Mouse (Mus musculus) stomach, embryonic 15.5 days (tissue): ENCODE data around the gene Uhrf1bp1l. TPM values are rescaled to one million over a fixed set of nuclear protein-coding genes. Genes with fewer than 3 reads are reported as not detected.
"Not testable (repeated sequence)": the region's sequence is repeated elsewhere in the genome, so short reads cannot be mapped to it uniquely, and the experiment has no call there.

Source experiments
- ATAC-seq: fragments of 200-750 bp; cut with Nextera tagmentation; 2 replicates; pipeline ENCODE4 v1.8.0; 2017; ENCODE audit warnings: low read depth, moderate number of reproducible peaks, moderate TSS enrichment; ENCODE audit not compliant: insufficient read depth, low FRiP score
- H3K27ac ChIP-seq: fragments of 300-500 bp; sonication (generic); 2 replicates; pipeline ENCODE4 v1.5.1; 2015; ENCODE audit warnings: mild to moderate bottlenecking, inconsistent platforms
- H3K27me3 ChIP-seq: fragments of 300-500 bp; sonication (generic); replicated peaks from 2 replicates; pipeline ENCODE4 v1.6.1; 2015; ENCODE audit warnings: inconsistent platforms
- H3K36me3 ChIP-seq: fragments of 300-500 bp; sonication (generic); 2 replicates; pipeline ENCODE4 v1.6.1; 2015; ENCODE audit warnings: inconsistent platforms
- H3K4me1 ChIP-seq: fragments of 300-500 bp; sonication (generic); 2 replicates; pipeline ENCODE4 v1.6.1; 2015; ENCODE audit warnings: inconsistent platforms
- H3K4me2 ChIP-seq: fragments of 300-500 bp; sonication (generic); 2 replicates; pipeline ENCODE4 v1.6.1; 2015; ENCODE audit warnings: mild to moderate bottlenecking, inconsistent platforms
- H3K4me3 ChIP-seq: fragments of 300-500 bp; sonication (generic); replicated peaks from 2 replicates; pipeline ENCODE4 v1.5.1; 2015; ENCODE audit warnings: inconsistent platforms
- H3K9ac ChIP-seq: fragments of 300-500 bp; sonication (generic); 2 replicates; pipeline ENCODE4 v1.6.1; 2015; ENCODE audit warnings: inconsistent platforms
- H3K9me3 ChIP-seq: fragments of 300-500 bp; sonication (generic); 2 replicates; pipeline ENCODE4 v1.6.1; 2016; ENCODE audit warnings: inconsistent platforms
- WGBS: fragments of 180-500 bp; shearing (Covaris S2); methylation state at CpG from one replicate; pipeline ENCODE4 v1.1.7; 2015; 5-methylcytosine and 5-hydroxymethylcytosine counted together
- polyA plus RNA-seq: library from polyadenylated mRNA; unstranded; fragments of >200 nt; fragmentation: Nextera tagmentation; extraction: Ambion mirVana; gene quantifications from 2 replicates; pipeline ENCODE4 v1.2.1, GENCODE M21; 2015

Gene Uhrf1bp1l
- 19.9 and 20.7 TPM in 2 replicates for polyA plus RNA-seq

- peak within 1 kb of the TSS; percentile 66 for H3K4me2 ChIP-seq
- H3K9me3 ChIP-seq = no peaks in the 10 kb centered on the region
- H3K27ac ChIP-seq = peak within 1 kb of the TSS; percentile 85
- no peaks in the 10 kb centered on the region for H3K27me3 ChIP-seq
- H3K4me1 ChIP-seq = 0 out of 2 replicates have a peak, but pooled peaks cover 4% of the 10 kb centered on the region
- no peaks in the 10 kb centered on the region for H3K36me3 ChIP-seq
- ATAC-seq = peak; percentile 94
- peak within 1 kb of the TSS; percentile 64 for H3K4me3 ChIP-seq
- under 1% methylated on average over 82 of the region's 85 CpGs for WGBS
- peak within 1 kb of the TSS; percentile 67 for H3K9ac ChIP-seq
Observed at GRCm38 (mm10) chr10:89744871-89745665, at the start of gene Uhrf1bp1l. Gene Uhrf1bp1l, plus strand, starts transcription at chr10:89744991.

DNA sequence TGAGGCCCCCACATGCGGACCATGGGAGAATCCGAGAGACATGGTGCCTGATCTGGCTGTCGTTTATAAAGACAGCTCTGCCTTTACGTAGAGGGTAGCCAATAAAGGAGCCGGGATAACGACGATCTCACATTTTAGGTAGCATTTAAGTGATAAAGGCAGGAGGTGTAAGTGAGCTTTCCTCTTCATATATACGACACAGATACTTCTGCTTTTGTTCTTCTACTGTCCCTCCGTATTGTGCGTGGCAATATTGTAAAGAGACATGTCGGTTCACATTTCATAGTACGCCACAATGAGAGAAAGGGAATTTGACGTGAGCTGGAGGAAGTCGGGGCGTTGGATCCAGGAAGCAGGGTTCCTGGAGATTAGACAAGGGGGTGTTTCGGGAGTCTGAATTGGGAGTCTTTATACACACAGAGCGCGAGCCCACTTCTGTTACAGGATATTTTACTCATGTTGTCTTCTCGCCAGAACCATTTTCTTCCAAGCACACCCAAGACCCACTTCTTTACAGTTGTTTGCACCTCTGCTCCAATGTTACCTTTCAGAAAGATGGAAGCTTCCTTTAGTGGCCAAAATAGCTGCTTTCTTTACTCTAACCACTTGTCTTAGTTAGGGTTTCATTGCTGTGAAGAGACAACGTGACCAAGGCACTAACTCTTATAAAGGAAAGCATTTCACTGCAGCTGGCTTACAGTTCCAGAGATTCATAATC lies 49.4 kb upstream of the Uhrf1bp1l start:
- H3K9me3 ChIP-seq = no peaks in the 10 kb centered on the region
- H3K4me3 ChIP-seq = no peak overlapping the region
- H3K27me3 ChIP-seq = no peaks in the 10 kb centered on the region
- no peak overlapping the region for H3K4me2 ChIP-seq
- H3K9ac ChIP-seq = no peak overlapping the region
- 79% methylated on average over 20 of the region's 20 CpGs for WGBS
- H3K36me3 ChIP-seq = no peaks in the 10 kb centered on the region
- H3K27ac ChIP-seq = no peak overlapping the region
- no peaks in the 10 kb centered on the region for H3K4me1 ChIP-seq
- ATAC-seq = no peak

DNA sequence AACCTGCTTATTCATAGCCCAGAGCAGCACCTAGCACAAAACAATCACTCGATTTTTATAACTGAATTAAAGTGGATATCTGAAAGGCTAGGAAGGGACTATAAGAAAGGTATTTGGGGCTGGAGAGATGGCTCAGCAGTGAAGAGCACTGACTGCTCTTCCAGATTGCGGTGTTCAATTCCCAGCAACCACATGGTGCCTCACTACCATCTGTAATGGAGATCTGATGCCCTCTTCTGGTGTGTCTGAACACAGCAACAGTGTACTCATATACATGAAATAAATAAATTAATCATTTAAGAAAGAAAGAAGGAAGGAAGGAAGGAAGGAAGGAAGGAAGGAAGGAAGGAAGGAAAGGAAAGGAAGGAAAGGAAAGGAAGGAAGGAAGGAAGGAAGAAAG lies 48.5 kb upstream of the Uhrf1bp1l start:
- 74% methylated on average over 2 of the region's 2 CpGs for WGBS
- H3K27me3 ChIP-seq, H3K4me2 ChIP-seq, H3K4me3 ChIP-seq, H3K9me3 ChIP-seq, H3K4me1 ChIP-seq, ATAC-seq, H3K9ac ChIP-seq, H3K36me3 ChIP-seq, H3K27ac ChIP-seq: not testable (repeated sequence)

DNA sequence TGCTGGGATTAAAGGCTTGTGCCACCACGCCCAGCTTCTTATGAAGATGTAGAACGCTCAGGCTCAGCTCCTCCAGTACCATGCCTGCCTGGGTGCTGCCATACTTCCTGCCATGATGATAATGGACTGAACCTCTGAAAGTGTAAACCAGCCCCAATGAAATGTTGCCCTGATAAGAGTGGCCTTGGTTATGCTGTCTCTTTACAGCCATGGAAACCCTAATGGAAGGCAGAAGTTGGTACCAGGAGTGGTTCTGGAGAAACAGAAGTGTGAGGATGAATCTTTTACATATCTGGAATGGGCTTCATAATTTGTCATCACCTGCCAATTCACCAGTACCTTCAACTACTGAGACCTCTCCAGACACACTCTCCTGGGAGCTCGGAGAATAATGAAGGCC lies 46.8 kb upstream of the Uhrf1bp1l start:
- ATAC-seq = no peak
- H3K27ac ChIP-seq = no peak overlapping the region
- no peak overlapping the region for H3K9ac ChIP-seq
- H3K9me3 ChIP-seq = no peaks in the 10 kb centered on the region
- H3K27me3 ChIP-seq = no peaks in the 10 kb centered on the region
- no peak overlapping the region for H3K4me2 ChIP-seq
- 89% methylated on average over 3 of the region's 3 CpGs for WGBS
- no peak overlapping the region for H3K4me3 ChIP-seq
- H3K4me1 ChIP-seq = no peaks in the 10 kb centered on the region
- no peaks in the 10 kb centered on the region for H3K36me3 ChIP-seq

DNA sequence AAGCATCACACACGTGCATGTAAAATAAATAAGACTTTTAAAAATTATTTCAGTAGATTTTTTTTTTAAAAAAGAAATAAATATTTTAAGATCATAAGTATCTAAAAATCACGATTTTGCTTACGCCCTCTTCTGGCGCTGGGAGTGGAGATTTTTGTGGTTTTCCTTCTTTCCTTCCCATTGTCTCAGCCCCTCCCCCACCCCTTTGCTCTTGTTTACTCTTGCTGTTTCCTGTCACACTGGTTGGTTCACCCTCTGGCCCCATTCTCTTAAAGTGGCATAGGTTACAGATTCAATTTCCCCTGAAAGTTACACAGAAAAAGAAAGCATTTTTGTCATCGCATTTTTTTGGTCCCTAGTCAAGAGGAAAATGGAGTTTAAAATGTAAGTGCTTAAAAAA lies 41.7 kb upstream of the Uhrf1bp1l start:
- Histone ChIP-seq H3K4me2 (no peak overlapping the region), H3K27ac (no peak overlapping the region), H3K36me3 (no peaks in the 10 kb centered on the region), H3K9me3 (no peaks in the 10 kb centered on the region), H3K9ac (no peak overlapping the region), H3K4me3 (no peak overlapping the region), H3K27me3 (no peaks in the 10 kb centered on the region), H3K4me1 (no peaks in the 10 kb centered on the region)
- ATAC-seq = no peak
- 34% methylated on average over 5 of the region's 5 CpGs for WGBS

DNA sequence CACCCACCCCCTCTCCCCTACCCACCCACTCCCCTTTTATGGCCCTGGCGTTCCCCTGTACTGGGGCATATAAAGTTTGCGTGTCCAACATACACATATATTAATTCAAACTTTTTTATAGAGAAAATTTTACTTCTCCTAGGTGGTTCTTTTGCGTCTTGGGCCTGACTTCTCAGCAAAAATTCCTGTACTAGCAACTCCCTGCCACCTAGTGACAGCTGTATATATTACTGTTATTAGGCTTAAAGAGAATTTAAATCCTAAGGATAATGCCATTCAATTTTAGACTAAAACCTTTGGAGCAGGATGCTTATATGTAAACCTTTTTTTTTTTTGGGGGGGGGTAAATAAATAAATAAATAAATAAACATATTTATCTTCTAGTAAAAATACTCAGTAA lies 37.4 kb upstream of the Uhrf1bp1l start:
- WGBS = 77% methylated on average over 3 of the region's 3 CpGs
- Histone ChIP-seq H3K4me1 (no peaks in the 10 kb centered on the region; the same call in 1 of the 2 replicates), H3K9ac (no peak overlapping the region)

DNA sequence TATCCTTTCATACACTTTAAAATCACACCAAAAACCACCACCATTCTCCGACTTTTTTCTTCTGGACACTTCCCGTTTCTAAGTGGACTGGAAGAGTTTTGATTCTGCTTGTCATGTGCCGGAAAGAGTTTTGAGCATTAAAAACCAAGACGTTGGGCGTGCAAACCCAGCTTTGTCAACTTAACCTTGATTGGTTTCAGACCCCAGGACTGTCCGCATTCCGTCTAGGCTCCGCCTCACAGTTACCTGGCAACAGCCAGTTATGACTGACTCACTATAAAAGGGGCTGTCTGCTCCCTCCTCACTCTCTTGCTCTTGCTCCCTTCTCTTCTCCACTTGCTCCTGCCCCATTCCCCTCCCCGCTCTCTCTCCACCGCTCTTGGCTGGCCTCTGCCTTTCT lies 36.1 kb upstream of the Uhrf1bp1l start:
- H3K27ac ChIP-seq = no peak overlapping the region
- no peak overlapping the region for H3K9ac ChIP-seq
- H3K9me3 ChIP-seq = no peaks in the 10 kb centered on the region
- no peaks in the 10 kb centered on the region for H3K27me3 ChIP-seq
- peak overlapping the region; percentile 32 for H3K4me2 ChIP-seq
- peaks cover 6% of the 10 kb centered on the region; the same call in 1 of the 2 replicates for H3K36me3 ChIP-seq
- peak overlapping the region; percentile 17; the same call in 1 of the 2 replicates for H3K4me3 ChIP-seq
- H3K4me1 ChIP-seq = no peaks in the 10 kb centered on the region; the same call in 1 of the 2 replicates
- WGBS = 37% methylated on average over 10 of the region's 10 CpGs
- peak; percentile 75 for ATAC-seq

More for the DNA sequence above, 37.4 kb upstream of the Uhrf1bp1l start:
- no peak overlapping the region for H3K4me2 ChIP-seq
- peaks cover under 1% of the 10 kb centered on the region; the same call in 1 of the 2 replicates for H3K36me3 ChIP-seq
- no peaks in the 10 kb centered on the region for H3K9me3 ChIP-seq
- H3K27ac ChIP-seq = no peak overlapping the region
- ATAC-seq = no peak
- H3K4me3 ChIP-seq = no peak overlapping the region
- no peaks in the 10 kb centered on the region for H3K27me3 ChIP-seq

GRCm38 (mm10) chr10:89714910-89715309 lies 29.9 kb upstream of the Uhrf1bp1l start:
- H3K4me3 ChIP-seq = no peak overlapping the region
- H3K4me1 ChIP-seq = no peaks in the 10 kb centered on the region
- no peak overlapping the region for H3K4me2 ChIP-seq
- no peaks in the 10 kb centered on the region for H3K27me3 ChIP-seq
- WGBS = 74% methylated on average over 10 of the region's 10 CpGs
- H3K36me3 ChIP-seq = peaks cover 10% of the 10 kb centered on the region; the same call in 1 of the 2 replicates
- no peak overlapping the region for H3K9ac ChIP-seq
- ATAC-seq = no peak
- H3K9me3 ChIP-seq = no peaks in the 10 kb centered on the region
- no peak overlapping the region for H3K27ac ChIP-seq

GRCm38 (mm10) chr10:89720252-89720651 lies 24.5 kb upstream of the Uhrf1bp1l start:
- H3K9me3 ChIP-seq = no peaks in the 10 kb centered on the region
- no peak overlapping the region for H3K4me3 ChIP-seq
- ATAC-seq = no peak
- H3K27ac ChIP-seq = no peak overlapping the region
- no peaks in the 10 kb centered on the region for H3K27me3 ChIP-seq
- H3K36me3 ChIP-seq = peaks cover 8% of the 10 kb centered on the region
- no peaks in the 10 kb centered on the region for H3K4me1 ChIP-seq
- no peak overlapping the region for H3K4me2 ChIP-seq
- no peak overlapping the region for H3K9ac ChIP-seq

- ATAC-seq = no peak
- Histone ChIP-seq H3K9me3 (no peaks in the 10 kb centered on the region), H3K4me2 (no peak overlapping the region), H3K9ac (no peak overlapping the region), H3K27me3 (no peaks in the 10 kb centered on the region), H3K4me1 (no peaks in the 10 kb centered on the region), H3K36me3 (peaks cover 8% of the 10 kb centered on the region), H3K27ac (no peak overlapping the region), H3K4me3 (no peak overlapping the region)
- 84% methylated on average over 3 of the region's 3 CpGs for WGBS
Observed at GRCm38 (mm10) chr10:89720796-89721195, 24.0 kb upstream of the Uhrf1bp1l start.

GRCm38 (mm10) chr10:89722247-89723195 lies 22.3 kb upstream of the Uhrf1bp1l start:
- H3K27ac ChIP-seq = no peak overlapping the region
- H3K9me3 ChIP-seq = no peaks in the 10 kb centered on the region
- H3K9ac ChIP-seq = no peak overlapping the region
- no peak overlapping the region for H3K4me3 ChIP-seq
- ATAC-seq = no peak
- peaks cover 8% of the 10 kb centered on the region for H3K36me3 ChIP-seq
- WGBS = 87% methylated on average over 14 of the region's 14 CpGs
- H3K4me1 ChIP-seq = no peaks in the 10 kb centered on the region
- H3K4me2 ChIP-seq = no peak overlapping the region
- no peaks in the 10 kb centered on the region for H3K27me3 ChIP-seq
